Mouse (Mus musculus) limb, embryonic 13.5 days (tissue): Measurements from ENCODE around the gene Capn5. TPM values are rescaled to one million over a fixed set of nuclear protein-coding genes. Genes with fewer than 3 reads are reported as not detected.

Experiments used
- ATAC-seq: fragments of 200-750 bp; cut with Nextera tagmentation; 2 replicates; pipeline ENCODE4 v1.8.0; 2017; ENCODE audit warnings: low read depth, moderate number of reproducible peaks, moderate TSS enrichment; ENCODE audit not compliant: low FRiP score
- H3K27ac ChIP-seq: fragments of 300-500 bp; sonication (generic); 2 replicates; pipeline ENCODE4 v1.5.1; 2015; ENCODE audit warnings: inconsistent platforms, mild to moderate bottlenecking, moderate library complexity
- H3K27me3 ChIP-seq: fragments of 300-500 bp; sonication (generic); 2 replicates; pipeline ENCODE4 v1.6.1; 2015; ENCODE audit warnings: mild to moderate bottlenecking, inconsistent platforms
- H3K36me3 ChIP-seq: fragments of 300-500 bp; sonication (generic); 2 replicates; pipeline ENCODE4 v1.6.1; 2015; ENCODE audit warnings: inconsistent platforms, mild to moderate bottlenecking, moderate library complexity
- H3K4me1 ChIP-seq: fragments of 300-500 bp; sonication (generic); 2 replicates; pipeline ENCODE4 v1.6.1; 2015; ENCODE audit warnings: inconsistent platforms
- H3K4me2 ChIP-seq: fragments of 300-500 bp; sonication (generic); replicated peaks from 2 replicates; pipeline ENCODE4 v1.6.1; 2015; ENCODE audit warnings: inconsistent platforms, mild to moderate bottlenecking, moderate library complexity
- H3K4me3 ChIP-seq: fragments of 300-500 bp; sonication (generic); 2 replicates; pipeline ENCODE4 v1.5.1; 2015; ENCODE audit warnings: moderate library complexity, mild to moderate bottlenecking, inconsistent platforms
- H3K9ac ChIP-seq: fragments of 300-500 bp; sonication (generic); 2 replicates; pipeline ENCODE4 v1.6.1; 2015; ENCODE audit warnings: mild to moderate bottlenecking, inconsistent platforms
- H3K9me3 ChIP-seq: fragments of 300-500 bp; sonication (generic); 2 replicates; pipeline ENCODE4 v1.6.1; 2016; ENCODE audit warnings: inconsistent platforms
- WGBS: fragments of 180-500 bp; shearing (Covaris S2); methylation state at CpG from one replicate; pipeline ENCODE4 v1.1.7; 2015; 5-methylcytosine and 5-hydroxymethylcytosine counted together
- polyA plus RNA-seq: library from polyadenylated mRNA; unstranded; fragments of >200 nt; fragmentation: Nextera tagmentation; extraction: Ambion mirVana; gene quantifications from 2 replicates; pipeline ENCODE4 v1.2.1, GENCODE M21; 2015

Gene Capn5
- polyA plus RNA-seq, 1 experiment from 2014 or later, result 5.5 TPM

DNA sequence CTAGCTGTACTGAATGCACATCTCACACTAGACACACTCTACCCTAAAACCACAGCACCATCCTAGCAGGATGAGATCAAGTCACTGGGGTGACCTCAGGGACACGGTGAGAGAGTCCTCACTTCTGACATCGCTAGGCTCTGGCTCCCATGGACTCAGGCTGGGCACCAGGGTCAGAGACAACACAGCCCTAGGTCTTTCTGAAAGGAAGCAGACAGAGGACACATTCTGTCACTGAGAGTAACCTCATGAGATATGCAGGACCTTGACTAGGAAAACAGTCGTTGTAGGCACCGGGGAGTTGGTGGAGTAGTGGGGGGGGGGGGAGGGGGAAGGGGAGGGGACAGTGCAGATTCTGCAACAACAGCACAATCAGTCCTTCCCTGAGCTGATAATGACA is 4.7 kb downstream of the Capn5 start:
- no peaks in the 10 kb centered on the region for H3K36me3 ChIP-seq
- H3K9ac ChIP-seq, result no peak overlapping the region
- WGBS, result 65% methylated on average over 4 of the region's 4 CpGs
- ATAC-seq, result no peak
- no peak overlapping the region for H3K27ac ChIP-seq
- H3K9me3 ChIP-seq, result no peaks in the 10 kb centered on the region
- H3K4me1 ChIP-seq, result peaks cover 21% of the 10 kb centered on the region
- no peaks in the 10 kb centered on the region for H3K27me3 ChIP-seq
- H3K4me2 ChIP-seq, result no peak overlapping the region
- H3K4me3 ChIP-seq, result no peak overlapping the region

DNA sequence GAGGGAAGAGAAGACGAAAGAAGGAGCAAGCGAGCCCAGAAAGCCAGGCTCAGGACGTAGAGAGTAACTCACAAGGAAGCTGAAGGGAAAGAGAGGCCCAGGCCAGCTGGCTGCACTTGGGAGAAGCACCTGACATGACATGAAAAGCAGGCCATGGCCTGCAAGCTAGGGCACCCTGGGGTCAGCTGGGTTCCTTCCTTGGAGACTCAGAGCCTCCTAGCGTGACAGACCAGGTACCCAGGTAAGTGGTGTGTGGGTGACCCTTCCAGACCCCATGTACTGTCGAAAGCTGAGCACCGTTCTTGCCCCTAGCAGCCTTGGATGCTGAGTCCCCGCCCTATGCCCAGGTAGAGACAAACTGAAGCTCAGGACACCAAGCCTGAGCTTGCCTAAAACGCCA is 5.4 kb downstream of the Capn5 start:
- Histone ChIP-seq H3K36me3 (no peaks in the 10 kb centered on the region), H3K9ac (no peak overlapping the region), H3K9me3 (no peaks in the 10 kb centered on the region), H3K4me2 (no peak overlapping the region), H3K4me1 (peaks cover 18% of the 10 kb centered on the region), H3K27me3 (no peaks in the 10 kb centered on the region), H3K4me3 (no peak overlapping the region), H3K27ac (no peak overlapping the region)
- WGBS, result 81% methylated on average over 8 of the region's 8 CpGs
- no peak for ATAC-seq

DNA sequence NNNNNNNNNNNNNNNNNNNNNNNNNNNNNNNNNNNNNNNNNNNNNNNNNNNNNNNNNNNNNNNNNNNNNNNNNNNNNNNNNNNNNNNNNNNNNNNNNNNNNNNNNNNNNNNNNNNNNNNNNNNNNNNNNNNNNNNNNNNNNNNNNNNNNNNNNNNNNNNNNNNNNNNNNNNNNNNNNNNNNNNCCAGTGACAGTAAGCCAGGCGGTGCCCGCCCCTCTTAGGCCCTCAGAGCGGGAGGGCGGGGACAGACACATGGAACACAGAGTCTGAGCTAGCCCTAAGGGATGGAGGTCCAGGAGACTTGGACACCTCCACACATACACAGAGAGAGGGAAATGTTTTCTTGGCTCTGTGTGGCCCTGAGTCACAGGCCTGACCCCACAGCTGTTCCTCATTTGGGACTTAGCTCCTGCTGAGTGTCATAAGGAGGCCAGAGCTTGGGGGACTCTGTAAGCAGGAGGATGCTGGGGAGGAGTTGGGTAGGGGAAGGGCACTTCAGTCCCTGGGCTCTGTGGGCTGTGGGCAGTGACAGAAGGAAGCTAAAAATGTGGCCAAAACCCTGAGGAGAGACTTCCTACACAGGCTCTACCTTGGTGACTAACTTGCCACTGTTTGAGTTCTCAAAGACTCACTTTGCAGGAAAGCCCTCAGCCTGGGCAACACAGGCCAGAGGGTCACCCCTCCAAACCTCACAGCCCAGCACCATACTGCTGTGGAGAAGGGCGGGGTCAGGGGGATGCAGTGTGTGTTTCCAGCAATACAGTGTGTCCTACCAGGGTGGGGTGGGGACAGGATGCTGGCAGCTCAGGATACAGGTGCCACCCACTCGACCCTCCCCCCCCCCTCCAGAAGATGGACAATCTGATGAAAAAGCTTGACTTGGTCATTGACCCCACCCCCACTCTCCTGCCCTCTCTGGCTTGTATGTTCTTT is 6.7 kb downstream of the Capn5 start:
- H3K27ac ChIP-seq, result no peak overlapping the region
- no peak overlapping the region for H3K4me3 ChIP-seq
- no peaks in the 10 kb centered on the region for H3K9me3 ChIP-seq

DNA sequence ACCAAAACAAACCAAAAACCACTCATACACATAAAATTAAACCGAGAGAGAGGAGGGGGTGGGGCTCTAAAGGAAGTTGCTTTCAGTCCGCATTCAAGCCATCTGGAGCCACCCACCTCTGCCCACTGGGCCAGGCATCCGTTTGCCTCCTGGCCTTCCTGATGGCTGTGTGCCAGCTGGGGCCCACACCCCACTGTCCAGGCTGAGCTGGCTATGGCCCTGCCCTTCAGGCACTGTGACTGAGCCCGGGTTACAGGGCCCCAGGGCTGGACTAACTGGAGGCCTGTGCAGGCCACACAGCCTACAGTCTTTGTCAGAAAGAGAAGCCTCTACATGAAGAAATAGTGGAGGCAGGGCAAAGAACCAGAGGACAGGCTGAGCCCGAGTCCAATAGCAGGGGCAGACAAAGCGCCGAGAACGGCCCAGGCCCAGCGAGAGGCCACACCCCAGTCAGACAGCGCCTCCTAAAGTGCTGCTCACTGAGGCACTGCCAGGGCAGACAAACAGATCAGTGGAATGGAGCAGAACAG is 13.0 kb downstream of the Capn5 start:
- H3K9ac ChIP-seq, result peak overlapping the region; percentile 46
- peak overlapping the region; percentile 56; the same call in 1 of the 2 replicates for H3K27ac ChIP-seq
- WGBS, result 54% methylated on average over 10 of the region's 10 CpGs

More for the DNA sequence above, 6.7 kb downstream of the Capn5 start:
- peaks cover 10% of the 10 kb centered on the region for H3K4me1 ChIP-seq
- H3K4me2 ChIP-seq, result no peak overlapping the region
- no peaks in the 10 kb centered on the region for H3K27me3 ChIP-seq
- no peaks in the 10 kb centered on the region for H3K36me3 ChIP-seq
- ATAC-seq, result peak; percentile 46; the same call in 1 of the 2 replicates
- WGBS, result 38% methylated on average over 6 of the region's 6 CpGs
- H3K9ac ChIP-seq, result peak overlapping the region; percentile 50; the same call in 1 of the 2 replicates

DNA sequence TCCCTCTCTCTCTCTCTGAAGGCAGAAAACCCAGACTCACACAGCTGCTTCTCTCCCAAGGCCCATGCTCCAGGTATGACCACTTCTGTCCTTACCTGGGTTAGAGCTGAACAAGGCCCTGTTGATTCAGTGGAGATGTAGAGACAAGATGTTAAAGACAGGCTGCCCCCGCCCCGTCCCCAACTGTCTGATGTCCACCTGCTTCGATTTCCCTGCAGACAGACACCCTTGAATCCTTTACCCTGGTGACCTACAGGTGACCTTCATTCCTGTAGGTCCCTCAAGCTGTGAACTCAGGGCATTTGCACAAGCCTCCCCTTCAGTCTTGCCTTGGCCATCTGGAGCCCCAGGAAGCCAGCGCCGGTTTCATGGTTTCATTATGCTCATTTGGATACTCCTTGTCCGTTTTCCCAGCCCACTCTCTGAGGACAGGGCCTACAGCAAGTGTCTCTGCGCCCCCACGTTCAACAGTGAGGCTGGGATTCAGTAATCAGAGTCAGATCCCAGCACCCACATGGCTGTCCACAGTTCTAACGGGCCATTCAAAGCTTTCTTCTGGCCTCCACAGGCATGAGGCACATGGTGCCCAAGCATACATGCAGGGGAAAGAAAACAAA is 13.6 kb downstream of the Capn5 start:
- 69% methylated on average over 9 of the region's 9 CpGs for WGBS
- Histone ChIP-seq H3K27me3 (no peaks in the 10 kb centered on the region; the same call in 1 of the 2 replicates), H3K9ac (no peak overlapping the region), H3K4me3 (no peak overlapping the region), H3K4me2 (no peak overlapping the region), H3K9me3 (no peaks in the 10 kb centered on the region), H3K4me1 (peaks cover 34% of the 10 kb centered on the region), H3K27ac (no peak overlapping the region), H3K36me3 (no peaks in the 10 kb centered on the region)
- ATAC-seq, result no peak

More for the DNA sequence above, 13.0 kb downstream of the Capn5 start:
- no peaks in the 10 kb centered on the region for H3K27me3 ChIP-seq
- H3K4me3 ChIP-seq, result no peak overlapping the region
- no peaks in the 10 kb centered on the region for H3K36me3 ChIP-seq
- peak; percentile 57; the same call in 1 of the 2 replicates for ATAC-seq
- no peaks in the 10 kb centered on the region for H3K9me3 ChIP-seq
- H3K4me2 ChIP-seq, result no peak overlapping the region
- H3K4me1 ChIP-seq, result peaks cover 29% of the 10 kb centered on the region

DNA sequence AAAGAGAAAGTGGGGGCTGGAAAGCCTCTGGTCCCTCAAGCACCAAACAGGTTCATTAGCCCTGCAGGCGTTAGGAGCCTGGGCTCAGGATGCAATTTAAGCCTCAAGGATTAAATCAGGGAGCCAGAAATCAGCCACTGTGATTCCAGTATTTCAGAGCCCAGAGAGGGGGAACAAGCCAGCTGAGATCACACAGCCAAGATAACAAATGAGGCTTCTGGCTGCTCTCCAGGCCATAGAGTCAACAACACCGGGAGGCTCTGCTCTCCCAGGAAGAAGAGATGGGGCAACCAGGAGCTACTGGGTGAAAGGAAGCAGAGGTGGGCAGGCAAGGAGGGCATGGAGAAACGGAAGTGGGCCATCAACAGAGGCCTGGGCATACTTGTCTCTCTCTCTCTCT is 14.4 kb downstream of the Capn5 start:
- WGBS, result 45% methylated on average over 3 of the region's 3 CpGs

DNA sequence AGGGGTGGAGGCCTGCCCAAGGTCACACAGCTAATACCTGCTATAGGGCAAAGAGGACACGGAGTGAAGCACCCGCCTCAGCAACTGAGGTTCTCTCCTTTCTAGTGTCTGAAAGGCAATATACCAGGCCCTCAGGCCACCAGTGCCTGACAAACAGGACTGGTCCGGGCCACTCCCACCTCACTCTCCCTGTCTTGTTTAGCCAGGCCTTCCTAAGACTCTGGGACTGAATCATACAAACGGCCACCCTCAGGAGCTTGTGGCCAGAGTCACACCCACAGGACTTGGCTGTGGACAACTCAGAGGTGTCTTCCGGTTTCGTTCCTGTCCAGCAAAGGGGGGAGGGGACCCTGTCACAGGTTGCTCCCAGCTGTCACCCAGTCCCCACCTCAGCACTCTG is 15.8 kb downstream of the Capn5 start:
- Histone ChIP-seq H3K36me3 (no peaks in the 10 kb centered on the region), H3K4me3 (no peak overlapping the region), H3K27me3 (no peaks in the 10 kb centered on the region; the same call in 1 of the 2 replicates), H3K4me2 (no peak overlapping the region), H3K27ac (no peak overlapping the region), H3K9ac (no peak overlapping the region), H3K4me1 (peaks cover 49% of the 10 kb centered on the region), H3K9me3 (no peaks in the 10 kb centered on the region)
- ATAC-seq, result no peak
- WGBS, result 78% methylated on average over 6 of the region's 6 CpGs

More for the DNA sequence above, 14.4 kb downstream of the Capn5 start:
- Histone ChIP-seq H3K4me1 (peaks cover 40% of the 10 kb centered on the region), H3K36me3 (no peaks in the 10 kb centered on the region), H3K27ac (no peak overlapping the region), H3K9me3 (no peaks in the 10 kb centered on the region), H3K4me2 (no peak overlapping the region), H3K27me3 (no peaks in the 10 kb centered on the region; the same call in 1 of the 2 replicates), H3K4me3 (no peak overlapping the region), H3K9ac (no peak overlapping the region)
- ATAC-seq, result no peak

DNA sequence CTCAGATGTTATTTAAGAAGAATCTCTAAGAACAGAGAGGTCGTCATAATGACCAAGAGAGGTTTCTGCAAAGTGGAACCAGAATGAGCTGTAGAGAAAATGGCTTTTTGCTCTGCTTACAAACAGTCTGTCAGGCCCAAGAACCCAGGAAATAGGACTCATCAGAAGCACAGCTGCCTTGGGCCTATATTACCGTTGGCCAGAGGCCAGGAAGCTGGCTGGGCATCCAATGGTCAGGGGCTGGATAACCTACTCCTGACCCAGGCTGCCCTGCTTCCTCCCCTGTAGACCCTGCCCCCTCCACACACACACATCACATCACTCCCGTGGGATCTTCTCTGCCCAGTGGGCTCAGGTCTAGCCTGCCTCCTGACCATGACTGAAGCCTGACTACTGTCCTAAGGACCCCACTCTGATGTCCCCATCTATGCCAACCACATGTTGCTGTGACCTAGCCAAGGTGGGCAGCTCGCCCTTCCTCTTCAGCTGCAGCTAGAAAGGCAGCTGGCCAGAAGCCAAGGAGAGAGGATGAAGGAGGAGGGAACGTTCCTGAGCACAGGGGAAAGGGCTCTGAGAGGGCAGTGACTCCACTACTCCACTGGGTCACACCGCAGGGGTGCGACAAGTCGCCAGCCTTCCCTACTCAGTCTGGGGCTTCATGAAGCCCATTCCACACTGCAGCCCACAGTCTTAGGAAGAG is 17.9 kb downstream of the Capn5 start:
- Histone ChIP-seq H3K4me1 (peaks cover 49% of the 10 kb centered on the region), H3K9ac (0 out of 2 replicates have a peak overlapping the region, but pooled peaks have one; percentile 25), H3K27ac (no peak overlapping the region), H3K9me3 (no peaks in the 10 kb centered on the region), H3K27me3 (no peaks in the 10 kb centered on the region; the same call in 1 of the 2 replicates), H3K36me3 (no peaks in the 10 kb centered on the region), H3K4me2 (no peak overlapping the region), H3K4me3 (no peak overlapping the region)
- 43% methylated on average over 8 of the region's 8 CpGs for WGBS
- no peak for ATAC-seq

DNA sequence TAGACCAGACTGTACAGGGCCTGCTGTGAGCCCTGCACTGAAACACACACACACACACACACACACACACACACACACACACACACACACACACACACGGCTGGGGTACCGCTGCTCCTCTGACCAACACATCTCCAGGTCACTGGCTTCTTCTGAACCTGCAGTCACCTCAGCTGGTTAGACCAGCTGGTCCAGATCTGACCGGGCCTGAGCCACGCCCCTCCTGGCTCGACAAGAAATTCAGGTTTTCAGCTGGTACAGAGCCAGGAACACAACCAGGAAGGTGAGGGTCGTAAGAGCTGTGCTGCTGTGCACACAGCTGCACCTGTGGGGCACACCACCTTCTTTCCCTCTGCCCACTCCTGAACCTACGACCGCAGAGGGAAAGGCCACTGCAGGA is 19.6 kb downstream of the Capn5 start:
- no peaks in the 10 kb centered on the region for H3K9me3 ChIP-seq
- H3K9ac ChIP-seq, result no peak overlapping the region
- no peak overlapping the region for H3K4me2 ChIP-seq
- H3K27me3 ChIP-seq, result no peaks in the 10 kb centered on the region; the same call in 1 of the 2 replicates
- no peaks in the 10 kb centered on the region for H3K36me3 ChIP-seq
- no peak for ATAC-seq
- WGBS, result 27% methylated on average over 8 of the region's 8 CpGs
- H3K4me3 ChIP-seq, result no peak overlapping the region
- H3K4me1 ChIP-seq, result peaks cover 44% of the 10 kb centered on the region
- no peak overlapping the region for H3K27ac ChIP-seq

DNA sequence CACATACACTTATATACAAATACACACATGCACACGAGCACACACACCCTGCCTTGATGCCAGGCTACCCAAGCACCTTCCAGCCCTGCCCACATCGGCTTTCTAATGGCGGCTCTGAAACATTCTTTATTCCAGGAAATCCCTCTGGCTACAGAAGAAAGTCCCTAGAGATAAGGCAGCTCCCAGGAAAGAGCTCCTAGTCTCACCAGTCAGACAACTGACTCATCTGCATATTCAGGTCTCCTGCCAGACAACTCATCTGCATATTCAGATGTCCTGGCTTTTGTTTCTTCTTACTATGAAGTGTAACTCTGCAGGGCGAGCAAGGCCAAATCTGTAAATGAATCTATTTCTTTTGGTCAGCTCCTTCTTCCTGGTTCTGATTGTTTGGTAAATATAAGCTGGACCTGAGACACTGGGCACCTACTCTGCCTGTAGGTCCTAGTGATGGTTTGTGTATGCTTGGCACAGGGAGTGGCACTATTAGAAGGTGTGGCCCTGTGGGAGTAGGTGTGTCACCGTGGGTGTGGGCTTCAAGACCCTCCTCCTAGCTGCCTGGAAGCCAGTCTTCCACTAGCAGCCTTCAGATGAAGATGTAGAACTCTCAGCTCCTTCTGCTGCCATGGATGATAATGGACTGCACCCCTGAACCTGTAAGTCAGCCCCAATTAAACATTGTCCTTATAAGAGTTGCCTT is 20.3 kb downstream of the Capn5 start:
- H3K4me3 ChIP-seq, result no peak overlapping the region
- ATAC-seq, result no peak
- H3K27ac ChIP-seq, result no peak overlapping the region
- no peaks in the 10 kb centered on the region for H3K9me3 ChIP-seq
- H3K4me1 ChIP-seq, result peaks cover 45% of the 10 kb centered on the region
- no peak overlapping the region for H3K9ac ChIP-seq
- H3K36me3 ChIP-seq, result no peaks in the 10 kb centered on the region
- no peak overlapping the region for H3K4me2 ChIP-seq
- H3K27me3 ChIP-seq, result no peaks in the 10 kb centered on the region; the same call in 1 of the 2 replicates
- 65% methylated on average over 5 of the region's 5 CpGs for WGBS

DNA sequence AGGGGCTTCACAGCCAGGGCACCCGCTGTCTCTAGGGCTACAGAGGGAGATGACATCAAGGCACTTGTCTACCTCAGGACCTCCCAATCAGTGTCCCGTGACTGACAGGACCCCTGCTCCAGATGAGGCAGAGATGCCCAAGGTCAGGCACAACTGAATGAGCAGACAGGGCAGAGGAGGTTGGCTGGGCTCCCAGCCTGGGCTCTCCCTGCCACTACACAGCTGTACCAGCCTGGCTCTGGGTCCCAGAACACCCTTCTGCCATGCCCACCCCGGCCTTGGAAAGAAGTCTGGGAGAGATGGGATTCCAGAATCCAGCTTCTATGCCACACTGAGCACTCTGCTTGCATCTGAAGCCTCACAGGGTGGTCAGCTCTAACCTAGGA is 21.8 kb downstream of the Capn5 start:
- WGBS, result 66% methylated on average over 3 of the region's 3 CpGs
- Histone ChIP-seq H3K36me3 (no peaks in the 10 kb centered on the region), H3K27ac (no peak overlapping the region), H3K4me2 (no peak overlapping the region), H3K9me3 (no peaks in the 10 kb centered on the region), H3K4me1 (peaks cover 52% of the 10 kb centered on the region), H3K4me3 (no peak overlapping the region), H3K9ac (no peak overlapping the region), H3K27me3 (no peaks in the 10 kb centered on the region; the same call in 1 of the 2 replicates)
- ATAC-seq, result no peak
